Mouse (Mus musculus): ENCODE measurements at regions not wholly inside any gene's neighbourhood (a gene's known extent, or its start where the extent isn't known, plus 50 kb on each side); places are given as distances from the start of the nearest gene placed in this dataset.

- no peak for DNase-seq (ENCODE audit: inconsistent age in 2 of 2, low spot score in 1 of 2)
Measured at GRCm38 (mm10) chr11:86881710-86882109, 74.2 kb upstream of the Dhx40 start.

GRCm38 (mm10) chr11:86879356-86879905 lies 71.9 kb upstream of the Dhx40 start:
- peak; percentile 84 to 90 for DNase-seq (ENCODE audit: inconsistent age in 2 of 2, low spot score in 1 of 2)

GRCm38 (mm10) chr11:86878327-86879065 lies 71.0 kb upstream of the Dhx40 start:
- DNase-seq (ENCODE audit: inconsistent age in 2 of 2, low spot score in 1 of 2) = peak; percentile 64 to 88

GRCm38 (mm10) chr11:86876509-86876908 lies 69.0 kb upstream of the Dhx40 start:
- DNase-seq (ENCODE audit: inconsistent age in 2 of 2, low spot score in 1 of 2) = peak; percentile 72 to 88

GRCm38 (mm10) chr11:86875738-86876137 lies 68.2 kb upstream of the Dhx40 start:
- DNase-seq (ENCODE audit: inconsistent age in 2 of 2, low spot score in 1 of 2) = no peak

- DNase-seq (ENCODE audit: inconsistent age in 2 of 2, low spot score in 1 of 2) = no peak
Measured at GRCm38 (mm10) chr11:86874666-86875295, 67.2 kb upstream of the Dhx40 start.

- no peak for DNase-seq (ENCODE audit: inconsistent age in 2 of 2, low spot score in 1 of 2)
Measured at GRCm38 (mm10) chr11:86873406-86873700, 65.8 kb upstream of the Dhx40 start.

GRCm38 (mm10) chr11:86872537-86873405 lies 65.2 kb upstream of the Dhx40 start:
- DNase-seq (ENCODE audit: inconsistent age in 2 of 2, low spot score in 1 of 2) = no peak

- no peak for DNase-seq (ENCODE audit: inconsistent age in 2 of 2, low spot score in 1 of 2)
Measured at GRCm38 (mm10) chr11:86871782-86872181, 64.2 kb upstream of the Dhx40 start.

- DNase-seq (ENCODE audit: inconsistent age in 2 of 2, low spot score in 1 of 2) = no peak
Measured at GRCm38 (mm10) chr11:86870486-86871165, 63.1 kb upstream of the Dhx40 start.

- DNase-seq (ENCODE audit: inconsistent age in 2 of 2, low spot score in 1 of 2) = no peak
Measured at GRCm38 (mm10) chr11:86866931-86867330, 59.4 kb upstream of the Dhx40 start.

GRCm38 (mm10) chr11:86859864-86860528 lies 52.5 kb upstream of the Dhx40 start:
- no peak for DNase-seq (ENCODE audit: inconsistent age in 2 of 2, low spot score in 1 of 2)

GRCm38 (mm10) chr11:86859236-86859817 lies 51.8 kb upstream of the Dhx40 start:
- no peak for DNase-seq (ENCODE audit: inconsistent age in 2 of 2, low spot score in 1 of 2)

- no peak for DNase-seq (ENCODE audit: inconsistent age in 2 of 2, low spot score in 1 of 2)
Measured at GRCm38 (mm10) chr11:86858211-86858610, 50.7 kb upstream of the Dhx40 start.

Data from adrenal gland, adult (tissue).